Mouse (Mus musculus) MEL (cell line): Measurements from ENCODE around the gene Vrk2.
A peak's percentile ranks its signal among the peaks of the same experiment; 100 is the strongest.

ENCODE experiments used
- CTCF ChIP-seq, 3 experiments: IDR thresholded peaks in 2 of 3; conservative IDR thresholded peaks in 1 of 3; 2 replicates each; pipeline ENCODE4 v1.5.1; 2011 to 2012; ENCODE audit warnings: low read length in 3 of 3, low read depth in 2 of 3, mild to moderate bottlenecking in 2 of 3, improper control_type of control experiment in 1 of 3, inconsistent platforms in 1 of 3, mixed read lengths in 1 of 3, moderate library complexity in 1 of 3; ENCODE audit not compliant: control insufficient read depth in 1 of 3, insufficient read depth in 1 of 3, poor library complexity in 1 of 3, severe bottlenecking in 1 of 3
- EP300 ChIP-seq, 2 experiments: IDR thresholded peaks; 2 replicates each; pipeline ENCODE4 v1.6.1; 2011; ENCODE audit warnings: improper control_type of control experiment in 2 of 2, low read length in 2 of 2, low read depth in 1 of 2, mild to moderate bottlenecking in 1 of 2
- MYB ChIP-seq: IDR thresholded peaks from 2 replicates; pipeline ENCODE4 v1.6.1; 2011; ENCODE audit warnings: mild to moderate bottlenecking, low read depth, low read length, improper control_type of control experiment
- POLR2A ChIP-seq, 2 experiments: IDR thresholded peaks; 2 replicates each; pipeline ENCODE4 v1.6.1; 2011 to 2012; ENCODE audit warnings: low read length in 2 of 2, mild to moderate bottlenecking in 2 of 2, control low read depth in 1 of 2, improper control_type of control experiment in 1 of 2, low read depth in 1 of 2, moderate library complexity in 1 of 2; ENCODE audit not compliant: control insufficient read depth in 1 of 2, insufficient read depth in 1 of 2, poor library complexity in 1 of 2
- POLR2AphosphoS2 ChIP-seq: IDR thresholded peaks from 2 replicates; pipeline ENCODE4 v1.6.1; 2011; ENCODE audit warnings: low read length, improper control_type of control experiment
- RAD21 ChIP-seq: IDR thresholded peaks from 2 replicates; pipeline ENCODE4 v1.6.1; 2011; ENCODE audit warnings: mild to moderate bottlenecking, low read depth, low read length, improper control_type of control experiment
- UBTF ChIP-seq: IDR thresholded peaks from 2 replicates; pipeline ENCODE4 v1.6.1; 2012; ENCODE audit warnings: low read depth, mild to moderate bottlenecking, inconsistent platforms, low read length, improper control_type of control experiment, moderate library complexity, borderline replicate concordance; ENCODE audit not compliant: insufficient read depth
- USF1 ChIP-seq: IDR thresholded peaks from 2 replicates; pipeline ENCODE4 v1.6.1; 2014; ENCODE audit warnings: low read depth, mild to moderate bottlenecking, inconsistent platforms, low read length, improper control_type of control experiment, moderate library complexity

GRCm38 (mm10) chr11:26594487-26594886 lies 688 bp upstream of the Vrk2 start:
- TF ChIP-seq MYB (no peak), CTCF (IDR thresholded peaks at IDR 0.05 in 2 of 3, conservative IDR thresholded peaks at IDR 0.05 in 1 of 3; ENCODE audit: control insufficient read depth in 1 of 3, insufficient read depth in 1 of 3, low read depth in 2 of 3, low read length in 3 of 3, poor library complexity in 1 of 3, severe bottlenecking in 1 of 3) (no peak), UBTF (no peak), POLR2A (IDR thresholded peaks at IDR 0.05; ENCODE audit: control insufficient read depth in 1 of 2, insufficient read depth in 1 of 2, low read depth in 1 of 2, low read length in 2 of 2, poor library complexity in 1 of 2) (no peak), EP300 (IDR thresholded peaks at IDR 0.05; ENCODE audit: low read depth in 1 of 2, low read length in 2 of 2) (peak; percentile 74 to 77), RAD21 (no peak), USF1 (peak; percentile 56), POLR2AphosphoS2 (no peak)
